Mouse (Mus musculus) lung, postnatal 0 days (tissue): Measurements from ENCODE around the gene Gm10273.

Source experiments
- CTCF ChIP-seq: IDR thresholded peaks from 2 replicates; pipeline ENCODE4 v1.5.1; 2016; ENCODE audit warnings: antibody characterized with exemption, mild to moderate bottlenecking
- EP300 ChIP-seq: IDR thresholded peaks from 2 replicates; pipeline ENCODE4 v1.6.1; 2016; ENCODE audit warnings: antibody characterized with exemption, mild to moderate bottlenecking, control low read depth

DNA sequence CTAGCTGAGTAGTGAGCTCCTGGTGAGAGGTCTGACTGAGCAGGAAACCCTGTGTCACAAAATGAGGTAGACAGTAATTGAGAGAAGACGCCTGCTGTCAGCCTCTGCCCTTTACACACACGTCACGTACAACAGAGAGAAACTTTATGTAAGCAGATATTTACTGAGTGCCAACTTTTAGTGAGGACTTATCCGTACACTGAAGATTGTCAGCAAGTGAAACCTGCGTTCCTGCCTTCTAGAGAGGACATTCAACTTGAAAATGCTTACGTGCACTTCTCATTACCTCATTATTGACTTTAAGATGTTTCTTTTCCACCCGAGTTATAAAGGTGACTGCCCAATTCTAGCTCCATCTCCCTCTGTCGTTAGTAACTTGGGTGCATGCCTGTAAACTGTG is 26.7 kb upstream of the Gm10273 start:
- TF ChIP-seq CTCF (no peak), EP300 (peak; percentile 64; the same call in 1 of the 2 replicates)
